Mouse (Mus musculus): ENCODE results near the gene Ndufs8.

DNA sequence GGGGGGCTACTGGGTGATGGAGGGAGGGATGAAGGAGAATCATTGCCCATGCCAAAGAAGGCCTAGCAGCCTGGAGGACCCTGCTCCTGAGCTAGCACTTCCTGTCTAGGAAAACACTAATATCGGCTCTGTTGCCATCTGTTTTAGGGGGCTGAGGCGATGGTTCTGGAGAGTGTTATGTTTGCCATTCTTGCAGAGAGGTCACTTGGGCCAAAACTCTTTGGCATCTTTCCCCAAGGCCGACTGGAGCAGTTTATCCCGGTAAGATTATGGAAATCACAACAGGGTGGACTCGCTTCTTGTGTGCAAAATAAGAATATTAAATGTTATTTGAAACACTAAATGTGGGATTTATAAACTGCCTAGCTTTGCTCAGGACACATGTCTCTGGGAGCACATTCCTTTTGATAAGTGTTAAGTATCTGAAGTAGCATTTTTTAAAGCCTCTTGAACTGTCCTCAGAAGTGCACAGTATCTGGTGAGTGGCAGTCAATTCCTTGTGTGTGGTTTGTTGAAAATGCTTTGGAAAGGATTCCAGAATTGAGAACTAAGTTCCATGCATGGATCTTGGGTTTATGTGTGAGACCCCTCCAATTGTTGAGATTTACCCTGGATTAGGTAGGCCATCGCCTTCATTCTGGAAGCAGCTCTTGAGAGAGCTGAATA is 28.1 kb downstream of the Ndufs8 start:
- no peak for TF ChIP-seq CTCF (IDR thresholded peaks at IDR 0.05; ENCODE audit: control insufficient read depth, insufficient read depth, insufficient read length)
- TF ChIP-seq MYOD1 (IDR thresholded peaks at IDR 0.05; ENCODE audit: control insufficient read depth, insufficient read length, low read depth) = no peak
- TF ChIP-seq USF1 (IDR thresholded peaks at IDR 0.05; ENCODE audit: low read depth) = no peak
- TF ChIP-seq MAX (IDR thresholded peaks at IDR 0.05) = no peak
- TF ChIP-seq CEBPB (IDR thresholded peaks at IDR 0.05; ENCODE audit: low read depth) = no peak
